Mouse (Mus musculus) erythroblast, adult 5-6 weeks (primary cell): ENCODE data around the gene Gm49721. TPM values are rescaled to one million over a fixed set of nuclear protein-coding genes. Genes with fewer than 3 reads are reported as not detected.
"Not testable (repeated sequence)": the region's sequence is repeated elsewhere in the genome, so short reads cannot be mapped to it uniquely, and the experiment has no call there.

Experiments
- ATAC-seq: replicated peaks from 2 replicates; pipeline ENCODE4 v1.8.0; 2016; ENCODE audit warnings: moderate number of reproducible peaks, mild to moderate bottlenecking, moderate TSS enrichment, inconsistent platforms; ENCODE audit not compliant: poor library complexity, low FRiP score, severe bottlenecking
- total RNA-seq, 2 experiments: library from RNA; stranded (forward) in 1 of 2; stranded (reverse) in 1 of 2; fragments of 150-400 nt in 1 of 2; fragments of 200-764, 138-1000 nt in 1 of 2; gene quantifications; 2 replicates each; pipeline versions ENCODE4 v1.2.3 to v1.2.4; 2015 to 2017; ENCODE audit warnings: low replicate concordance in 2 of 2

The Gm49721 gene
- total RNA-seq (2015; ENCODE audit: low replicate concordance): not detected in 2 replicates
- not detected in 2 replicates for total RNA-seq (2017; ENCODE audit: low replicate concordance)

GRCm38 (mm10) chr17:6978287-6979248, at the start of gene Gm49721:
Gene Gm49721 (plus strand): TSS chr17:6978904.
- ATAC-seq: peak; percentile 93

GRCm38 (mm10) chr17:6931625-6932024, 47.1 kb upstream of the Gm49721 start:
- not testable (repeated sequence) for ATAC-seq

- not testable (repeated sequence) for ATAC-seq
Measured at GRCm38 (mm10) chr17:6942560-6942959, 36.1 kb upstream of the Gm49721 start.

DNA sequence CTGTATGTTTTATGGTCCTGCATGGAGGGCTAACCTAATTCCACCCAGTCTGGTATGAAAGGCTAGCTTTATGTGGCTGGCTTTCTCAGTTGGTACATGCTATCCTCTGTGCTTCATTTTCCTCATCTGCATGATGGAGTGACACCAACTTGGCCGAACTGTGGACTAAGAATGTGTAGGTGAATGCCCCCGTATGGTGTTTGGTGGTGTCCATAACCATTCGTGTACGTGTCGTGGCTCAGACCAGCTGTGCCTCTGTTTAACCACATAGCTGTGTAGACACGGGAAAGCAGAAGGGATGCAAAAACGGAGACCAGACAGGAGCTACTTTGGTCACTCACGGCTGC, 31.1 kb upstream of the Gm49721 start:
- not testable (repeated sequence) for ATAC-seq

DNA sequence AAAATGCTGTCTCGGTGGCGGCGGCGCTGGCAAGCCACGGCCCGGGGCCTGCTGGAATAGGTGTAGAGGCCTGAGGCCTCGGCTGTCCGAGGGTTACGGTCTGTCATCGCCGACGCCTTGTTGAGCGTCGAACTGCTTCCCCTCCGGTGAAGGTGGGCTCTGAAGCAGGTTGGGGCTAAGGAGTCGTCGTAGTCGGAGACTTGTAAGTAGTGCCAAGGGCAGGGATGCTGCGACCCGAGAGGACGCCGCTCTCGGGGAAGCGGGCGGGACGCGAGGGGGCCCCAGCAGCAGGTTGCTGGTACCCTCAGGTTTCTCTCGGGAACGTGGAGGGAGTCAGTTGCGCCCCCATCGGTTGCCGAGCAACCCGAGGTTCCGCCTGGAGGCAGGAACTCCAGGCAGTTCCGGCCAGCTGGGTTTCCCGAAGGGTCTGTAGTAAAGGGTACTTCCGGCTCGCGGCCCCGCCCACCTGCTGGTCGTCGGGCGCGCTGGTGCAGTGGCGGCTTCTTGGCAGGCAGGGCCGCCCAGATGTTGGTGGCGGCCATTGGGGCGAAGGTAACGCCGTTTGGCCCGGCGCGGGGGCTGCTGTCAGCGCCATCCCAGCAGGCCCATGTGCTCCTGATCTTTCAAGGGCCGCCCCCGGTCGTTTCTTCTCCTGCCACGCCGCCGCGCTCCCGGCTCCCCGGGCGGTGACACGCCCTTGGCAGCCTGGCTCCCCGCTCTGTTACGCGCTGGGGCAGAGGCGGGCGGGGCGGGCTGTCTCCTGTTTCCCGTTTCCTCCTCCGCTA, 30.5 kb upstream of the Gm49721 start, which contains the start of gene Rsph3b:
TSS of gene Rsph3b (minus strand) at position 699 of the 785 bp plus-strand sequence.
- ATAC-seq: peak; percentile 92

DNA sequence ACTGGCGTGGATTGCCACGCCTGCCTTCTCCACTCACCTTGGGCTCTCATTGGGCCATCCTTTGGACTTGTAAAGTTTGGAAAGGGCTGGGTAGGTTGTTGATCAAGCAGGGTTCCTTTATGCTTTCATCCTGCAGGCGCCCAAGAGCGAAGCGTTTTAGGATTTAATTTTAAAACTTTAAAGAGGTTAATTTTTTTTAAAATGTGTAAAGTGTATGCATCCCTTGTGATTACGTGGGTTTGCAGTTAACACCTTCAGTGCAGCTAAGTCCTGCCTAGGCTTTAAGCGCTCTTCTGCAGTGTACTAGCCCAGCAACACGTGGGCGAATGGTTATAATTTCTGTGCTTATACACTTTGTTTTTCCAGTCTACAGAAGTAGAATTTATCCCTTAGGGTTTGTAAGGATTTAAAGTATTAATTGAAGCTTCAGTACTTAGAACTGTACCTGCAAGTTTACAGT, 29.9 kb upstream of the Gm49721 start:
- ATAC-seq: not testable (repeated sequence)

DNA sequence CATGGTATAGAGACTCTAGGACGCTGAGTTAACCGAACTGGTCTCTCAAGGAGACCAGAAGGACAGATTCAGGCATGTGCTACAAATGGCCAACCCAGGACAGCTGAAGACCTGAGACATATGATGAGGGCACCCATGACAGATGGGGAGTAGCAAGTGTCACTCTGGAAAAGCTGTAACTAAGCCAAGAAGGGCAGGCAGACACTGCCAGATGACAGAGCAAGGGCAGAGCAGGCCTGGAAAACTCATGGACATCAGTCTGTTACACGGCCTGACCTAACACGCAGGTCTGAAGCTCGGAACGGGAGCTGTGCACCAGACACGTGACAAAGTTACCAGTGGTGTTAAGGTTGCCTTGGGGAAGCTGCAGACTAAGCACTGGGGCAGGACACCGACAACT, 19.8 kb upstream of the Gm49721 start:
- ATAC-seq: not testable (repeated sequence)

DNA sequence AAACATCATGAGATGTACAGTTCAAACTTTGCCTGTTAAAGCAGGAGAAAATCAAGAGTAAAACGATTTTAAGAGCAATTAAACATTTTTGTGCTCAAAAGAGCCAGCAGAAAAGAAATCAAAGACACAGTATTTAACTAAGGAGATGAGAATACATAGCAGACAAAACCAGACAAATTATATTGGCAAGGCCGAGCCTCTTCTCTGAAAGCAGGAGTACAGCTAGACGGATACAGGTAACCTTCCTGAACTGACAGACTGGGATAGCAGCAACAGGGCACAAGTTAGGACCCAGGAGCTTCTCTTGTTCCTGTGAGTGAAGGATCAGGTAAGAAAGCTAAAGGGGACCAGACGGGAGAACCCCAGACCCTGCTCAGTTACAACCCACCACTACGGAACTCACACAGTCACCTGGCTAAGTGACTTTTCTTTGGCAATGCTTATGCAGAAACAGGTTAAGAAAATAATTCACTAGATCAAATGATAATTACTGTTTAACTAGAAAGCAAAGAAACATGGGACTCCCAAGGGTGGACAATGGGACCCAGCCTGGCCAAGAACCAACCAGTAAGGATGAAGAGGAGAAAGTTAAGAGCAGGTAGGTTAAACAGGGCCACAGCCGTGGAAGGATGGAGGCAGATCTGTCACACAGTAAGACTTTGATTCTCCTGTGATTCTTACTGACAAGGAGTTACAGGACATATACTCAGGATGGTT, 19.0 kb upstream of the Gm49721 start:
- ATAC-seq: not testable (repeated sequence)

DNA sequence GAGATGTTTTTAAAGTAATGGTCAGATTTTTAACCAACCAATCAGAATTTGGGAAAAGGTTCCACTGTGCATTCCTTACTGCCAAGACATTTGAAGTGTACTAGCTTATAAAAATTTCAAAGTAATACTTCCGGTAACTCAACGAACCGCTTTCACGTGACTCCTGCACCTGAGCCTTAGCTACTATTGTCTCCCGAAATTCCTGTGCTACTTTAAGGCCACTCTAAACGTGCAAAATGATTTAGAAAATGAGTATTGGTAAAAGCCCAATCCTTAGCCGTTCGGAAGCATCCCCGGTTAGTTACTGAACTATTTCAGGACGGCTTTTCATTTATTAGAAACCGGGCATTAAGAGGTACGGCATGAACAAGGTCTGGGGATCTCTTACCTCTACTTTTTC, 18.4 kb upstream of the Gm49721 start:
- not testable (repeated sequence) for ATAC-seq

GRCm38 (mm10) chr17:6960776-6961175, 17.9 kb upstream of the Gm49721 start, which contains the start of gene Tagap1:
Gene Tagap1 (minus strand): TSS chr17:6961156.
- not testable (repeated sequence) for ATAC-seq

DNA sequence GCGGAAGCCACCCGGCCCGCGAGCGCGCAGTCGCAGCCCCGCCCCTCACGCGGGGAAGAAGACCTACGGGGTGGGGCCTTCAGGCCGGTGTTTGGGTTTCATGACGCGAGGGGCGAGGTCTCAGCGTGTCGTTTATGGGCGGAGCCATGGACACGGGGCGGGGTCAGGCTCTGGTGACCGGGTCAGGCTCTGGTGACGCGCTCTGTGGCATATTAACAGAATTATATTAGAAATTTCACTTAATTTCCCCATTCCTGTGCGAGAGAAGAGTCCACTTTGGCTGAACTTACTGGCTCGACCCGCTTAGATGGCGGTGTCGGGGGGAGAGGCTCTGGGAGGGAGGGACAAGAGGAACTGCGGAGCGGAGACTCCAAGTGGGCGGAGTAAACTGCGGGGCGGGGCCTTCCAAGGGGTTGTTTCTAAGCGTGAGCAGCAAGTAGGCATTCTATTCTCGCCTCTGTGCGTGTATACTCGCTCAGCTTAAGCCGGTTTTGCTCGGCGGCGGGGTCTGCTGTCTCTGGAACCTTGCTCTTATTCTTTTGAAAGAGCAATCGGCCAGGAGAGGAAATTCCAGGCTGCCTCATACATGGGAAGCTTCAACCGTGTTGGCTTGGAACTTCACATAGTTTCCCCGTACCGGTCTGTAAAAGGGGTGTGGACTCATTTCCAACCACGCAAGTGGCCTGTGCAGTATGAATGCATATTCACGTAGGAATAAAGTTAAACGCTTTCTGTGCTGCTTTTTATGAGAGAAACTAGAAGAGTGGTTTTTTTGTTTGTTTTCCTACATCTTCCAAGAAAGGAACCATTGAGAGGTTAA, 17.3 kb upstream of the Gm49721 start:
- ATAC-seq: peak; percentile 94

GRCm38 (mm10) chr17:6962339-6962738, 16.4 kb upstream of the Gm49721 start:
- ATAC-seq: not testable (repeated sequence)

DNA sequence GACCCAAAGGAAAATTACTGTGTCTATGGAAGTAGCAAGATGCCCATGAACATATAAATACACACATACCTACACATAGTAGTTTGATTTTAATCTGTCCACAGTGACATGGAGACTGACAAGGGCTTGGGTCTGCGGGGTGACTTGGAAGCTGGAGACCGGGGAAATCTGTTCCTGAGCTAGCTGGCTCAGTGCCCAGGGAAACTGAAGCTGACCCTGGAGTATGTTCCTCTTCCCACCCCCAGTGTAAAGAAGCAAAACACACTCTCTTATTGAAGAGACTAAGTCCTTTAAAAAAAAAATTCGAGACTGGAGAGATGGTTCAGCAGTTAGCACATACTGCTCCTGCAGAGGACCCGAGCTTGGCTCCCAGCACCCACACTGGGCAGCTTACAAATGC, 15.8 kb upstream of the Gm49721 start:
- ATAC-seq: not testable (repeated sequence)

DNA sequence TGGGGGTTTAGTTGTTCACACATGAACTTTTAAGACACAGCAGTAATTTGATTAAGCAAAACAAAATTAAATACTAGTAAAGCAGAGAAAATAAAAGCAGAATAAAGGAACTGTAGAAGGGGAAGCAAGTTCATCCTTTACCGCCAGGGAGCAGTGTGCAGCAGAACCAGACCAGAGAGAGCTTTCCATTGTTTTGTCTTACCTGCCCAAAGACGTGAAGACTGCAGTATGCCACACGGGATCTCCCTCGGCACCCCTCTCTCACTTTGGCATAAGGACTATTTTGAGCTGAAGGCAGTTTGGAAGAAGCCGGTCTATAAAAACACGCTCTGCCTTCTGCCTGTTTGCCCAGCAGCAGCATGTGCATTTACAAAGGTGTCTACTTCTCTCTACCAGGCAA, 13.3 kb upstream of the Gm49721 start:
- not testable (repeated sequence) for ATAC-seq

DNA sequence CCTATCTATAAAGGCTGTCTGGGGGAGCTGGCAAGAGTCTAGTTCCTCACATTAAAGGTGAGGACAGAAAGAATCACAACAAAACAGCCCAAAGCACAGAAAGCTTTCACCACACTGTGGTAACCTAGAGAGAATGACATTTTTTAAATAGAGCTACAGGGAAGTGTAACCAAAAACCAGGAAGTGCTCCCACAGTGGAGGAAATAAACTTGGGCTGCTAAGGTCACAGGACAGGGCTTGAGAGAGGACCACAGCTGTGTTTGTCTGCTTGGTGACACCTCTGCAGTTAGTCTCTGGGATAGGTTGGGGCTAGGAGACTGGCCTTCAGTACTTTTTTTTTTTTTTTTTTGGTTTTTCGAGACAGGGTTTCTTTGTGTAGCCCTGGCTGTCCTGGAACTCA, 11.0 kb upstream of the Gm49721 start:
- ATAC-seq: not testable (repeated sequence)

GRCm38 (mm10) chr17:6970334-6970733, 8.4 kb upstream of the Gm49721 start, which contains the start of gene Rnaset2b:
Gene Rnaset2b (plus strand): TSS chr17:6970634.
- ATAC-seq: not testable (repeated sequence)

DNA sequence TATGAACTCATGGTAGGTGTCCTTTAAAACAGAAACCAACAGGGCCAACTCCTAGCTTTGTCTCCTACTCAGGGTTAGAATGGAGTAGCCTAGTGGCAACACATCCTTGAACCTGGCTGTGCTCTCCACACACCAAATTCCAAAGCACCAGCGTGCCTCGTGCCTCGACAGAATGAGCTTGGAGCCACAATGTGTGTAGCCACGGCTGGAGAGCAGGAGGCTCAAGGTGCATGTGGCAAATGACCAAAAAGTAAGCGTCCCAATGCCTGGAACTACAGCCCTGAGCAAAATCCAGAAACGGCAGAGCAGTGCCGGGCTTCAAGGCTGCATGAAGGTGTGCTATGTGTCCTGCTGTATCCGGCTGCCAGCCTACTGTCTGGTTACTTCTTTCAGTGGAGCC, 7.5 kb upstream of the Gm49721 start:
- not testable (repeated sequence) for ATAC-seq

- ATAC-seq: not testable (repeated sequence)
Measured at GRCm38 (mm10) chr17:6972836-6973396, 5.8 kb upstream of the Gm49721 start.
